Mouse (Mus musculus) liver, embryonic 12.5 days (tissue): ENCODE results near the gene Zfp423. TPM values are rescaled to one million over a fixed set of nuclear protein-coding genes. Genes with fewer than 3 reads are reported as not detected.

Experiments used
- ATAC-seq: fragments of 200-750 bp; cut with Nextera tagmentation; 2 replicates; pipeline ENCODE4 v1.8.0; 2017; ENCODE audit warnings: moderate number of reproducible peaks, mild to moderate bottlenecking, moderate library complexity
- H3K27ac ChIP-seq: fragments of 300-500 bp; sonication (generic); 2 replicates; pipeline ENCODE4 v1.5.1; 2016; ENCODE audit warnings: mild to moderate bottlenecking
- H3K27me3 ChIP-seq: fragments of 300-500 bp; sonication (generic); replicated peaks from 2 replicates; pipeline ENCODE4 v1.6.1; 2016; ENCODE audit warnings: mild to moderate bottlenecking, moderate library complexity
- H3K36me3 ChIP-seq: fragments of 300-500 bp; sonication (generic); 2 replicates; pipeline ENCODE4 v1.6.1; 2016; ENCODE audit warnings: mild to moderate bottlenecking, moderate library complexity
- H3K4me1 ChIP-seq: fragments of 300-500 bp; sonication (generic); 2 replicates; pipeline ENCODE4 v1.6.1; 2016
- H3K4me2 ChIP-seq: fragments of 300-500 bp; sonication (generic); 2 replicates; pipeline ENCODE4 v1.6.1; 2016; ENCODE audit warnings: mild to moderate bottlenecking, moderate library complexity
- H3K4me3 ChIP-seq: fragments of 300-500 bp; sonication (generic); 2 replicates; pipeline ENCODE4 v1.5.1; 2016; ENCODE audit warnings: mild to moderate bottlenecking, moderate library complexity
- H3K9ac ChIP-seq: fragments of 300-500 bp; sonication (generic); 2 replicates; pipeline ENCODE4 v1.6.1; 2016; ENCODE audit warnings: mild to moderate bottlenecking, moderate library complexity
- H3K9me3 ChIP-seq: fragments of 300-500 bp; sonication (generic); replicated peaks from 2 replicates; pipeline ENCODE4 v1.6.1; 2016; ENCODE audit warnings: mild to moderate bottlenecking, moderate library complexity
- WGBS: fragments of 180-500 bp; shearing (Covaris S2); methylation state at CpG from one replicate; pipeline ENCODE4 v1.1.7; 2016; ENCODE audit not compliant: insufficient replicate concordance; 5-methylcytosine and 5-hydroxymethylcytosine counted together
- polyA plus RNA-seq: library from polyadenylated mRNA; unstranded; fragments of >200 nt; fragmentation: Nextera tagmentation; extraction: Ambion mirVana; gene quantifications from 2 replicates; pipeline ENCODE4 v1.2.1, GENCODE M21; 2016

The Zfp423 gene
- polyA plus RNA-seq, 1 experiment from 2014 or later = 2.5 TPM

DNA sequence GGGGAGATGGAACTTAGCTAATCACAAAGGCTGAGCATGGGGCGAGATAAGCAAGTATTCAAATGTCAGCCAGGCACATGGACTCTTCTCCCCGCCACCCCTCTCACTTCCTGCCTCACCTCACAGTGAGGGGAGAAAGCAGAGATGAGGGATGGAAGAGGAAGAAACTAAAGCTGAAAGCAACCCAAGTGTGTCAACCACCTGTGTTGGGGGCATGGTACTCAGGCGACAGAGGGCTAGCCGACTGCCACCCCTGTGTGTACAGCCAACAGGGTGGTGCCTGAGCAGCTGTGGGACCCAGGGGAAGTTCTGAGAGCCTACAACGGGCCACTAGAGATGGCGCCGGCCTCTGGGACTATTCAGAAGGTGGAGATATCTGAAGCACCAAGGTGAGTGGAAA, 327.6 kb downstream of the Zfp423 start:
- ATAC-seq = no peak
- no peak overlapping the region for H3K4me2 ChIP-seq
- H3K9ac ChIP-seq = no peak overlapping the region
- no peaks in the 10 kb centered on the region for H3K4me1 ChIP-seq
- H3K4me3 ChIP-seq = no peak overlapping the region
- no peak overlapping the region for H3K27ac ChIP-seq
- no peaks in the 10 kb centered on the region for H3K36me3 ChIP-seq
- H3K27me3 ChIP-seq = no peaks in the 10 kb centered on the region
- 50% methylated on average over 7 of the region's 7 CpGs for WGBS
- H3K9me3 ChIP-seq = no peaks in the 10 kb centered on the region

DNA sequence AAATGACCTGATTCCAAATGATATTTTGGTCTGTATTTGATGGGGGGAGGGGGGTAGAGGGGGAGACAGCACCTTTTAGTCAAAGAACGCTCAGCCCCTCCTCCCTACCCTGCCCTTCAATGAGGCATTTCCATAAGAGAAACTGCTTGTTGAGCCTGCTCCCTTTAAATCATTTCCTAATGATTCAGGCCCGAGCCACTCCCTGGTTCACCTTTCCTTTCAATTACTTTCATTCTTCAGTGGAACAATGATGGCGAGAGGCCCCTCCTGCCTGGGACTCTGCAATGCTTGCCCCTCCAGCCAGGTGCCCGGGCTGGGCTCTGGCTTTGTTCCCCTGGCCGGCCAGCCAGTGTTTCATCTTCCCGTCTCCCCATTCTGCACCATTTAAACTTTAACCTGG, 329.7 kb downstream of the Zfp423 start:
- Histone ChIP-seq H3K4me2 (no peak overlapping the region), H3K4me3 (no peak overlapping the region), H3K27ac (no peak overlapping the region), H3K9me3 (no peaks in the 10 kb centered on the region), H3K9ac (no peak overlapping the region), H3K36me3 (no peaks in the 10 kb centered on the region), H3K4me1 (no peaks in the 10 kb centered on the region), H3K27me3 (no peaks in the 10 kb centered on the region)
- WGBS = 38% methylated on average over 6 of the region's 6 CpGs
- no peak for ATAC-seq

DNA sequence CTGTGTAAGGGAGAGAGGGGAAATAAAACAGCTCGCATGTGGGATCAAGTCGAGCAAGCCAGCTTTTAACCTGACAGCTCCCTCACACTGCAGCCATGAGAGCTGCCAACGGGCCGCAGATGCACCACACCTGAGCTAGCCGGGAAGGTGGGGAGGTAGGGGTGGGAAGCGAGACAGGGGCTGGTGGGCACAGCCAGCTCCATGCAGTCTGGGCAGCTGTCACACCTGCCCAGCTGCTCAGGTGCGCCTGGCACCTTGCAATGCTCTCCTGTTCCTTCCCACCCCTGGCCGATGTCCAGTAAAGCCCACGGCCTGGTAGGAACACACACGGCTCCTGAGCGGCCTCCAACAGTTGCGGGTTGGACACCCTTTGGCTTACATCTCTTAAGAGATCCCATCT, 338.2 kb downstream of the Zfp423 start:
- ATAC-seq = no peak
- Histone ChIP-seq H3K27me3 (0 out of 2 replicates have a peak, but pooled peaks cover 3% of the 10 kb centered on the region), H3K9ac (no peak overlapping the region), H3K4me2 (no peak overlapping the region), H3K36me3 (no peaks in the 10 kb centered on the region), H3K9me3 (no peaks in the 10 kb centered on the region), H3K4me1 (no peaks in the 10 kb centered on the region), H3K27ac (no peak overlapping the region), H3K4me3 (no peak overlapping the region)
- WGBS = 74% methylated on average over 12 of the region's 12 CpGs

DNA sequence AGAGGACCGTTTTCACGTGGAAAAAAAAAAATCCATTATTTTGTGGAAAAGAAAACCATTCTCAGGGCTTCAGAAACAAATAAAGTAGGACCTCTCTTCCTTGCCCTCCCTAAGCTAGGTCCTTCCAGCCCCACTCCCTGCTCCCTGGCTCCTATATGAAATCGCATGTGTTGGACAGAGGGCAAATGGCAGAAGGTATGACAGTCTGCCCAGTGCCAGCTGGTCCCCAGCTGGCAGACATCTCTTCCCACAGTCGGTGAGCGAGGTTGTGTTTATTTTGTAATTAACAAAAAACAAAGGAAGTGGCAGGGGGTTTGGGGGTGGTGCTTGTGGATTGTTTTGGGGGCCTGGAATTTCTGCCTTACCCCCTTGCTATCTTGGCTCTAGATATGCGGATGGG, 339.2 kb downstream of the Zfp423 start:
- Histone ChIP-seq H3K9me3 (no peaks in the 10 kb centered on the region), H3K27me3 (0 out of 2 replicates have a peak, but pooled peaks cover 3% of the 10 kb centered on the region), H3K4me3 (no peak overlapping the region), H3K4me2 (no peak overlapping the region), H3K36me3 (no peaks in the 10 kb centered on the region), H3K4me1 (no peaks in the 10 kb centered on the region), H3K27ac (no peak overlapping the region), H3K9ac (no peak overlapping the region)
- ATAC-seq = no peak
- WGBS = 62% methylated on average over 6 of the region's 6 CpGs

DNA sequence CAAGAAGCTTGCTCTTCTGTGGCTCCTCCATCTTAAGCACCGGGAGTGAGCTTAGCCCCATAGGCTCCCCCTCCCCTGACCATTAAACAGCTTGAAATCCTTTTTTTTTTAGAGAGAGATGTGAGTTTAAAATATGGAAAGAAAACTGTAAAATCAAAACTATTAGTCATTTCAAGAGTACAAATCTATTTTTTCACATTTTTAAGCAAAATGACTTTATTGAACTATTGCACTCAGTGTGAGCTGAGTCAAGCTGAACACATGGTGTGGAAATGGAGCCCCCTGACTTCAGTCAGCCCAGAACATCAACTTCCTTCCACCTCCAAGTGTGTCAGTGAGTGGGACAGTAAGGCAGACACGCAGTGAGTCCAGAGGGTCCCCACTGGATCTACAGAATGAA, 339.9 kb downstream of the Zfp423 start:
- no peak overlapping the region for H3K9ac ChIP-seq
- H3K36me3 ChIP-seq = no peaks in the 10 kb centered on the region
- no peaks in the 10 kb centered on the region for H3K4me1 ChIP-seq
- H3K9me3 ChIP-seq = no peaks in the 10 kb centered on the region
- ATAC-seq = no peak
- WGBS = 36% methylated on average over 2 of the region's 2 CpGs
- H3K4me2 ChIP-seq = no peak overlapping the region
- no peak overlapping the region for H3K27ac ChIP-seq
- 0 out of 2 replicates have a peak, but pooled peaks cover 3% of the 10 kb centered on the region for H3K27me3 ChIP-seq
- no peak overlapping the region for H3K4me3 ChIP-seq

DNA sequence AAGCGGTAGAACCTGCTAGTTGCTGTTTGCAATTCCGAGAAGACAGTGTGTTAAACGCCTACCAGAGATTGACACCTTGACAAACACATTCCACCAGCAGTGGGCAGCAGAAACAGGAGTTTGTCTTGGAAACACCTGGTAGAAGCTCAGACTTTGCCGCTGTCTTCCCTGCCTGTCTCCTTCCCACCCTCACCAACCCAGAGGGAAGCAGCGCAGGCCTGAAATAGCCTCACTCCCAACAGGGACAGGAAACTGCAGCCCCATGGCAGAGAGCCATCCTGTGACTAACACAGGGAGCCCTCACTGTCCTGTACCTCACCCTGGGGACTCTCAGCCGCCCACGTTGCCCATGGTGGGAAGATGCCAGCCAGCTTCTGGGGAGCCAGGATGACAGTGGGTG, 340.3 kb downstream of the Zfp423 start:
- ATAC-seq = no peak

DNA sequence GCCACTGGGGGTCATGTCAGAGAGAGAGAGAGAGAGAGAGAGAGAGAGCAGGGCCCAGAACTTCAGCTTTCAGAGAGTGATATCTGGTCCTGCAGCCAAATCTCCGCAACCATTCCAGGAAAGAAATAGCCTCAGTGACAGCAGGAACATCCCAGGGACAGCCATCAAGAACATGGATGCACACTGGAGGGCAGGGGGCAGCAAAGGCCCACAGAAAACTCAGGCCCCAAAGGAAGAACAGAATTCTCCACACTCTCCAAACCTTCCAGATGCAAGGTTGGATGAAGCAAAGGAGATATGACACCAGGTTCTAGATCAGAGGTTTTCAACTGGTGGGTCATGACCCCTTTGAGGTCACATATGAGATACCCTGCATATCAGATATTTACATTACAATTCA, 345.7 kb downstream of the Zfp423 start:
- 57% methylated on average over 1 of the region's 1 CpGs for WGBS
- H3K4me3 ChIP-seq = no peak overlapping the region
- H3K27ac ChIP-seq = no peak overlapping the region
- no peaks in the 10 kb centered on the region for H3K9me3 ChIP-seq
- no peaks in the 10 kb centered on the region for H3K36me3 ChIP-seq
- H3K27me3 ChIP-seq = no peaks in the 10 kb centered on the region
- ATAC-seq = no peak
- H3K9ac ChIP-seq = no peak overlapping the region
- no peak overlapping the region for H3K4me2 ChIP-seq
- no peaks in the 10 kb centered on the region for H3K4me1 ChIP-seq

More for the DNA sequence above, 340.3 kb downstream of the Zfp423 start:
- 39% methylated on average over 7 of the region's 7 CpGs for WGBS
- Histone ChIP-seq H3K27ac (no peak overlapping the region), H3K27me3 (0 out of 2 replicates have a peak, but pooled peaks cover 3% of the 10 kb centered on the region), H3K9me3 (no peaks in the 10 kb centered on the region), H3K4me1 (no peaks in the 10 kb centered on the region), H3K4me2 (no peak overlapping the region), H3K36me3 (no peaks in the 10 kb centered on the region), H3K4me3 (no peak overlapping the region), H3K9ac (no peak overlapping the region)

Other genes starting within 250 kb of the Zfp423 start
- 28.5 and 30.0 TPM in 2 replicates for gene Cnep1r1, start 159.2 kb upstream of the Zfp423 start, polyA plus RNA-seq
- gene Heatr3, start 178.3 kb upstream of the Zfp423 start, polyA plus RNA-seq = 47.9 and 49.7 TPM in 2 replicates
- gene Tent4b, start 239.6 kb upstream of the Zfp423 start, polyA plus RNA-seq = 8.7 TPM in 2 replicates